Mouse (Mus musculus) hindlimb bud, embryonic 11.5 days (tissue): ENCODE data around the gene Nckap1.
"Not testable (repeated sequence)": the region's sequence is repeated elsewhere in the genome, so short reads cannot be mapped to it uniquely, and the experiment has no call there.

Experiments
- DNase-seq: peaks from one replicate; pipeline ENCODE4 v3.0.0-alpha.2; 2012; ENCODE audit warnings: low read depth, low spot score; ENCODE audit errors: extremely low spot score

The Nckap1 gene

DNA sequence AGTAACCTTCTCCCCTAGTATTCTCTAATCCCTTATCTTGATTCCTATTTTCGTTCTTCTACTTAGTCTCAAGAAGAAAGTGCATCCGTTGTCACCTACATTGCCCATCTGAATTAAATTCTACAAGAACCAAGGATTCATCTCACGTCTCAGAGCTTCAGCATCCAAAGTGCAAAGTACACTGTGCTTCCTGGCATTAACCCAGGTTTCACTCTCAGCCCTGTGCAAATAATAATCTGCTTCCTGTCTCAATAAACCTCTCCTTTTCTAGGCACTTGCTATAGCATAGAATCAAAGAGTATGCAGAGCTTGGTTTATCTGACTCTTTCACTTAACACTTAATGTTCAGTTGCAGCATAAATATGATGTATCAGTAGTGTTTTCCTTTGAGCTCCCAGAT lies 19.7 kb downstream of the Nckap1 start:
- no peak for DNase-seq

DNA sequence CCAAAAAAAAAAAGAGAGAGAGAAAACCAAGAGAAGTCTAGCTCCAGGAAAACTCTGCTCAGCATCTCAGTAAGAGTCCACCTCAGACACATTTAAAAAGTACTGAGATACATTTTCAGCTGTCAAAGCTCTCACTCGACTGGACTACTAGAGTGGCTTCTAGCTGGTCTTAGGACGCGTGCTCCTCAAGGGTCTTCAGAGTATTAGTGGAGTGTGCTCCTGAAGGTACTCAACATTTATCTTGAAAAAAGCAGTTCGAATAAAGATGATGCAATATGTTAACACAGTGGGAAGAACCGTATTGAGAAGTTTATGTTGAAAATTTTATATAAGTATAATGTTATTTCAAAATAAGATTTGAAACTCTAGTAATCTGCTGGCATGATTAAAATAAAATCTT lies 20.4 kb downstream of the Nckap1 start:
- DNase-seq: no peak

- DNase-seq: no peak
Measured at GRCm38 (mm10) chr2:80559655-80560054, 21.5 kb downstream of the Nckap1 start.

GRCm38 (mm10) chr2:80554442-80554841 lies 26.7 kb downstream of the Nckap1 start:
- no peak for DNase-seq

DNA sequence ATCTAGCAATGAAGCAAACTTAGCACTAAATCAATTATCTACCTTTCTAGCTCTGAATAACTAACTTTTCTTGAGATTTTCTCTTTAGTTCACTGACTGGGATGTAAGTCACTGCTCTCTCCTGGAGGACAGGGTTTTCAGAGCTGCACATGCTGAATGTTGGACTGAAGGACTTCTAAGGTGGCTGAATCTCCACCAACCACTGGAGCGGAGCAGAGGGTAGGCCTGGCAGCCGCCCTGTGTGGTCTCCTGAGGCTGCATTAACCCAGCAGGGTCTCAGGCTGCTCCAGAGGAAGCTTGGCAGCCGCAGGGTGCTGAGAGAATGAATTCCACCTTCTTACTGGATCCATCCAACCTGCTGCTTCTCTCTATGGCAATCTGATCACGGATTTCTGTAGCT lies 31.5 kb downstream of the Nckap1 start:
- DNase-seq: no peak

DNA sequence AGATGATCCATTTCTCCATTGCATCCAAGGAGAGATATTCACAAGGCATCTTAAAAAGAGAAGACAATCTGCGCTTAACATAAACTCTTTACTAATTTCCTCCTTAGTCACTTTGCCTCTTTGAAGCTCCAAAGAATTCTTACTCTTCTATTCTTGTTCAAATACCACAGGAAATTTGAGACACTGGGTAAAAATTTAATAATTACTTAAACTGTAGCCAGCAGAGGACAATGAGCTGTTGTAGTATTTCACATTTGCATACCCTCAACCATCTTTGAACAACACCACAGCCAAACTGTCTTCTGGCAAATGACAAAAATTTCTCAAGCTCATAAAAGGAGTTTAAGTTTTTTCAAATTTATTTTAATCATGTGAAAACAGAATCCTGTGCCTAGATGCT lies 33.3 kb downstream of the Nckap1 start:
- DNase-seq: no peak

- DNase-seq: no peak
Measured at GRCm38 (mm10) chr2:80542801-80543200, 38.4 kb downstream of the Nckap1 start.

- DNase-seq: no peak
Measured at GRCm38 (mm10) chr2:80537156-80537555, 44.0 kb downstream of the Nckap1 start.

DNA sequence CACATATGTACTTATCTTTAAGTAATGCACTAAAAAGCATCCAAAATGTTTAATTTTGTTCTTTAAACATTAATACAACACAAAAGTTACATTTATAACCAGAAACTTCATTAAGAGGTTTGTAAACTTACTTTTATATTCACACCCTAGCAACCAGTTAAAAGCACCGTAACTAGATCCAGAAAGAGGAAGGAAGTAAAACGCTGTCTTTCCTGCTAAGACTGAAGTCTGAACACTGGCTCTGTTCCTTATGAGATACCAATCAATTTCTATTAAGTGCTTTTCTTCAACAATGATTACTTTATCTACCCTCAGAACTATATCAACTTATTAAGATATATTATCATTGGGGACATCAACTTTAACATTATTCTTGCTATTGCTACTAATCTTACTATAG lies 44.6 kb downstream of the Nckap1 start:
- no peak for DNase-seq

DNA sequence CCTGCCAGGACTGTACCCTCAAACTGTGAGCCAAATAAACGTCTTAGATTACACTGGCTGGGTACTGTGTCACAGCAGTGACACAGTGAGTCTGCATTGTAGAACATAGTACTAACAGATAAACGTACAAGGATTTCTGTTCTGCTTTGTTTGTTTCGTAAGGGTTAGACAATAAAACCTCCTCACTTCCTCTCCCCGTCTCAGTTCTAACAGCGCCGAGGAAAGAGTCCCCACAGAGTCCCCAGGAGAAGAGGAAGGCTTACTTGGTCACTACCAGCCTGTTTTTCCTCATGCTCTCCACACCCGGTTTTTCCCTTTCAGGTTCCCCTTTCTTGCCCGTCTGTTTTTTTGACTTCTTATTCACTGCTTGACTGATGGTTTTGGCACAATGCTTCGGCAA lies 56.9 kb downstream of the Nckap1 start:
- DNase-seq: no peak

DNA sequence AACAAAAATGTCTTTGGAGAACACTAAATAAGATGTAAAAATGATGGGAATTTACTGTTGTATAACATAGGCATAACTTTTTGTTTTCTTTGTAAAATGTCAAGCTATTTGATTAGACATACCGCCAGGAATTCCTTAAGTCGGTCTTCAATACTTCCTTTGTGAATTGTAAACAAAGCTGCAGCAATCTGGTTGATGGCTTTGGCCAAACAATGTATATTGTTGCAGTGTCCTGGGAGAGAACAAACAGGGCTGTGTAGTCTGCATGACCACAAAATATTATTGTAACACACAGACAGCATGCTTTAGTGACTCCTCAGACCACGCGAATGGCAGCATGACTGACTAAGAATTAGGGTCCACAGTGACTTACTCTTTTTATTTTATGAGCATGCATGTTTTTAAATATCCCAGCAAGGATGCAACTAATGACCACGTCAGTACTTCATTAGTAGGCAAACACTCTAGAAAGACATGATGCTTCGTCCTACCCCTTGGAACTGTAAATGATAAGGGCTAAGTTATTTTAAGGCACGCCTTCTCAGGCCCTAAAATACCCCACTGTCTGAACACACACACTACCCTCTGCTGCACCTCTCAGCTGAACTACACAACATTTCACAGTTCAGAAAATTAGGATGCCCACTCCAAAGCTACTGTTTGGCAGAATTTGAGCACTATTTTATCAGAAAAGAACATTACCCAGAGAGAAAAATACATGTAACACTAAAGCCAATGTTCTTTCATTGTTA lies 75.0 kb downstream of the Nckap1 start:
- DNase-seq: no peak

DNA sequence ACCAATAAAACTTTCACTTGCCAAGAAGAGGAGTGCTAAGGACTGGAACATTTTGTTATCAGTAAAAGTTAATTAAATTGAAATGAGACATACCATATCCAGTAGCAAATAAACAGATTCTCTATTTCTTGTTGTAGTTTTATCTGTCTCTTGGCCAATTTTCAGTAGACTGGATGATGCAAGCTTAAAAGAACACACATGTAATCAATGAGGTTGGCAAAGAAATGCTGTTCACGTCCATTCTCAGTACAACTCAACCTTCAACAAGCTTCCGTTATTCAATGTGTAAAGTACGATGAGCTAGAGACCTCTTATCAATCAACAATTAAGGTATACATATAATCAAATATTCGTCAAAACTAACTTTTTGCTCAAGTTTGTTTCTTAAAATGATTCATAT lies 79.0 kb downstream of the Nckap1 start:
- no peak for DNase-seq

DNA sequence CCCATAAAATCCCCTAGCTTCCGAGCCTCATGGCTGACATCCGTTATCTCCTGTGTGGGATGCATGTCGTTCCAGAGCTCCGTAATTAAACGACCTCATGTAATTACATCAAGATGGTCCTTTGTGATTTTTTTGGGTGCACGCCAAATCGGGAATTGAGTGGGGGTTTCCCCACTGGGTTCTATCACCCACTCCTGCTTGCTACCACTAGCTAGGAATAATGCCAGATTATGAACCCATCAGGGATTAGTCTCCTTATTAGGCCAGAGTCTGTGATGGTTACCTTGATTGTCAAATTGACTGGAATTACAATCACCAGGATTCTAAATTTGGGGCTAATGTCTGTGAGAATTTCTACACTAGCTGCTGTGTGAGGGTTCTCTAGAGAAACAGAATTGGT lies 85.9 kb downstream of the Nckap1 start:
- not testable (repeated sequence) for DNase-seq

DNA sequence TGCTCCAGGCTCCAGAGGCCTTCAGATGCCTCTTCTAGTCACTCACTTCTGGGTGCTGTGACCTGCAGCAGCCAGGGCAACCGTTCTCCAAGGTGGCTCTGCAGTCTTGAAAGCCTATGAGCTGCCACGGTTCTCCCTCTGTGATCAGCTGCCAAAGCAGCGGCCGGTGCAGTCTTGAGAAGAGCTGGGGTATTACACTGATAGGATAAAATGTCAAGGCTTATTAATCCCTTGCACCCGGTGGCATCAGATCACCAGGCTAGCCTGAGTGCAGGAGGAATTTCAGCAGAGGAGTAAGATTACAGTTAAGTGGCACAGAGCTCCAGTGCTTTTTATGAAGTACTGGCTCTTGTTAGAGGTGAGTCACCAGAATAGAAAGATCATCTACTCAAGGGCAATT lies 94.3 kb downstream of the Nckap1 start:
- DNase-seq: no peak

DNA sequence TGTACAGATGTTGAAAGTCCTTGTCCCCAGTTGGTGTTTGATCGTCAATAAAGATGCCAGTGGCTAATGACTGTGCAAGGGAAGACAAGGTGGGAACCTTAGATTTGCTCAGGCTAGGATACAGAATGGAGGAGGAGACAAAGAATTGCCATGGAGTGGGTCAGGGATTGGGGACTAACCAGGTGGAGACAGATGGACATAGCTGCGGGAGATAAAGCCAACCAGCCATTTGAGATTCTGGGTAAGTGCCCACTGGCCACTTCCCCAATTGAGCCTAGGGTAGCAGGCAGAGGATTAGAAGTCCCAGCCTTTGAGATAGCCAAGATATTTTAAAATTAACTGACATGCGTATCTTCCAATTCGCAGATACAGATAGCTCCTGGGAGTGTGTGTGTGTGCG lies 96.2 kb downstream of the Nckap1 start:
- DNase-seq: no peak

DNA sequence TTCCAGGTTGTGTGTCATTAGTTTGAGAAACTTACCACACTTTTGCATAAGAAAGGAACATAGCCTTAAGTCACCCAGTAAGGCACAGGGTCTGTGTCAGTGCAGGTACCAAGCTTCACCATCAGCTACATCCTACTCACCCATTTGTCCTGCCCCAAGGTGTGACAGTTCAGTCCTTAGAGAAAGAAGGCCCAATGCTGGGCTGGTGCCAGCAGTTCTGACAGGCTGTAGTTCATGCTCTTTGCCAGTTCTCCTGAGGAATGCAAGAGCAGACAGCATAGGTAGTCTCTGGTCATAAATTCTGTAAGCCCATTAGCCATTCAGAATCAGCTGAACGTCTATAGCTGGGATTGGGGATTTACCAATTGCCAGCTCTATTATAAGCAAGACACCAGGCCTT lies 105.3 kb downstream of the Nckap1 start:
- DNase-seq: no peak

GRCm38 (mm10) chr2:80474247-80474796 lies 106.9 kb downstream of the Nckap1 start:
- no peak for DNase-seq

DNA sequence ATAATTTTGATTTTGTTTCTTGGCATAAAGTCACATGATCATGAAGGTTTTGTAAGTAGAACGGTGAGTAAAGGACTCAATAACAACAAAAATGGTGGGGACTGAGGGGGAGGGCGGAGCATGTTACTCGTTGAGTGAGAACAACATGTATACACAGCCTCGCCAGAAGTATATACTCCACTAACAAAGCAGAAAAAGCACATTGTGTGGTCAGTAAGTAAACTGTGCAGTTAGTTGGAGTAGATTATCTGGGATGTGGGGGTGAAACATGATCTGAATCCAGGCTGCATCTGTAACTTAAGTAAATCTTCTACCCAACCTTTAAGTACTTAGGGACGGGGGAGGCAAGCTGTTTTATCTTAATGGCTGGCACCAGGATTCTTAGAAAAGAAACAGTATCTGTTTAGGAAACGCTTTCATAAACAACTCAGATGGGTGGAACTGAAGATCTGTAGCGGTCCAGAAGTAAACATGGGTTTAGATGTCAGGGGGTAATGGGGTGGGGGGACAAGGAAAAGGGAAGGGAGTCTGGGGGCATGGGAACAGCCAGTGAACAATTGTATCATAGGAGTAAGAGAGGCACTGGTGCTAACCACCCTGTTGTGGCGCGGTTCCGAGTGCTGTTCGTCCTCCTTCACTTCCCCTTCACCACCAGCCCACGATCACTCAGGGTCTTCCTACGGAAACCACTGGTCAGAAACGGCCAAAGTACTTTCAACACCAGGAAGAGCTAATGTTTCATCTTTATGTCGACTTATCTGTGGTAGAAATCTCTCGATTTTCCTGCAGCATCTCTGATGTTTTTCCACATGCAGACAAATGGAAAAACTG lies 115.0 kb downstream of the Nckap1 start:
- no peak for DNase-seq

- no peak for DNase-seq
Measured at GRCm38 (mm10) chr2:80461827-80462226, 119.4 kb downstream of the Nckap1 start.
